Mouse (Mus musculus) G1E (cell line): ENCODE results near the gene Rgs5.

Experiments used
- CTCF ChIP-seq: IDR thresholded peaks from 2 replicates; pipeline ENCODE4 v1.5.1; 2012; ENCODE audit warnings: low read depth, low read length, inconsistent platforms, mixed read lengths
- GATA1 ChIP-seq: IDR thresholded peaks from 2 replicates; pipeline ENCODE4 v1.6.1; 2012; ENCODE audit warnings: borderline replicate concordance, low read length, inconsistent platforms, mixed read lengths
- GATA2 ChIP-seq: IDR thresholded peaks from 2 replicates; pipeline ENCODE4 v1.6.1; 2012; ENCODE audit warnings: low read depth, low read length, inconsistent platforms, borderline replicate concordance

GRCm38 (mm10) chr1:169671801-169672200, 16.5 kb downstream of the Rgs5 start:
- TF ChIP-seq CTCF (no peak), GATA2 (no peak), GATA1 (no peak)
